Mouse (Mus musculus) forebrain, postnatal 0 days (tissue): ENCODE measurements around the gene Uggt1. TPM values are rescaled to one million over a fixed set of nuclear protein-coding genes. Genes with fewer than 3 reads are reported as not detected.

Experiments
- ATAC-seq: fragments of 200-750 bp; cut with Nextera tagmentation; 2 replicates; pipeline ENCODE4 v1.8.0; 2017; ENCODE audit warnings: mild to moderate bottlenecking, moderate library complexity
- DNase-seq: peaks from one replicate; pipeline ENCODE4 v3.0.0-alpha.2; 2015
- H3K27ac ChIP-seq: fragments of 300-500 bp; sonication (generic); 2 replicates; pipeline ENCODE4 v1.5.1; 2014; ENCODE audit warnings: low read depth, mild to moderate bottlenecking, antibody characterized with exemption, low read length, moderate library complexity, mixed read lengths
- H3K27me3 ChIP-seq: fragments of 300-500 bp; sonication (generic); 2 replicates; pipeline ENCODE4 v1.6.1; 2014; ENCODE audit warnings: mild to moderate bottlenecking, low read length, mixed read lengths; ENCODE audit not compliant: insufficient read depth
- H3K36me3 ChIP-seq: fragments of 300-500 bp; sonication (generic); 2 replicates; pipeline ENCODE4 v1.6.1; 2014; ENCODE audit warnings: mild to moderate bottlenecking, moderate library complexity; ENCODE audit not compliant: insufficient read depth
- H3K4me1 ChIP-seq: fragments of 300-500 bp; sonication (generic); 2 replicates; pipeline ENCODE4 v1.6.1; 2014; ENCODE audit warnings: antibody characterized with exemption; ENCODE audit not compliant: insufficient read depth
- H3K4me2 ChIP-seq: fragments of 300-500 bp; sonication (generic); 2 replicates; pipeline ENCODE4 v1.6.1; 2014; ENCODE audit warnings: low read depth, mild to moderate bottlenecking, moderate library complexity
- H3K4me3 ChIP-seq: fragments of 300-500 bp; sonication (generic); 2 replicates; pipeline ENCODE4 v1.5.1; 2014; ENCODE audit warnings: low read depth, low read length, mixed read lengths
- H3K9ac ChIP-seq: fragments of 300-500 bp; sonication (generic); 2 replicates; pipeline ENCODE4 v1.6.1; 2014; ENCODE audit warnings: mild to moderate bottlenecking
- H3K9me3 ChIP-seq: fragments of 300-500 bp; sonication (generic); 2 replicates; pipeline ENCODE4 v1.6.1; 2016; ENCODE audit warnings: low read length
- CTCF ChIP-seq: sonication (generic); IDR thresholded peaks from 2 replicates; pipeline ENCODE4 v1.5.1; 2016; ENCODE audit warnings: antibody characterized with exemption, control low read depth, low read depth
- WGBS: fragments of 180-500 bp; shearing (Covaris S2); extraction: QIAGEN DNeasy Blood & Tissue Kit; methylation state at CpG from one replicate; pipeline ENCODE4 v1.1.7; 2014; 5-methylcytosine and 5-hydroxymethylcytosine counted together
- polyA plus RNA-seq: library from polyadenylated mRNA; unstranded; fragments of >200 nt; fragmentation: Nextera tagmentation; extraction: Ambion mirVana; gene quantifications from 2 replicates; pipeline ENCODE4 v1.2.1, GENCODE M21; 2015
- total RNA-seq: library from RNA; depleted of rRNA; stranded (reverse); fragments of >200 nt; gene quantifications from 2 replicates; pipeline ENCODE4 v1.2.3, GENCODE M21; 2014; rRNA removed

Gene Uggt1
- total RNA-seq (38.6 and 54.1 TPM in 2 replicates), polyA plus RNA-seq (19.2 and 24.5 TPM in 2 replicates)

- no peak for TF ChIP-seq CTCF
- peak within 1 kb of the TSS; percentile 80 for H3K9ac ChIP-seq
- peak within 1 kb of the TSS; percentile 79 for H3K27ac ChIP-seq
- 2% methylated on average over 46 of the region's 49 CpGs for WGBS
- peak within 1 kb of the TSS; percentile 80 for H3K4me3 ChIP-seq
- H3K9me3 ChIP-seq: no peaks in the 10 kb centered on the region
- peaks cover 9% of the 10 kb centered on the region; the same call in 1 of the 2 replicates for H3K4me1 ChIP-seq
- H3K27me3 ChIP-seq: no peaks in the 10 kb centered on the region
- DNase-seq (peak; percentile 94), ATAC-seq (peak; percentile 99)
- no peaks in the 10 kb centered on the region for H3K36me3 ChIP-seq
- peak within 1 kb of the TSS; percentile 69 for H3K4me2 ChIP-seq
Observed at GRCm38 (mm10) chr1:36244058-36244827, at the start of gene Uggt1. Gene Uggt1 (minus strand): TSS chr1:36244720.

GRCm38 (mm10) chr1:36293470-36293869, 49.0 kb upstream of the Uggt1 start:
- DNase-seq: no peak
- Histone ChIP-seq H3K27ac (no peak overlapping the region), H3K9ac (no peak overlapping the region), H3K4me1 (no peaks in the 10 kb centered on the region), H3K4me2 (no peak overlapping the region), H3K9me3 (no peaks in the 10 kb centered on the region), H3K27me3 (no peaks in the 10 kb centered on the region), H3K36me3 (no peaks in the 10 kb centered on the region), H3K4me3 (no peak overlapping the region)
- 92% methylated on average over 8 of the region's 8 CpGs for WGBS
- ATAC-seq: no peak
- no peak for TF ChIP-seq CTCF

GRCm38 (mm10) chr1:36281849-36282248, 37.3 kb upstream of the Uggt1 start:
- Histone ChIP-seq H3K9ac (no peak overlapping the region), H3K4me3 (no peak overlapping the region), H3K27ac (no peak overlapping the region), H3K4me2 (no peak overlapping the region), H3K4me1 (no peaks in the 10 kb centered on the region), H3K36me3 (no peaks in the 10 kb centered on the region), H3K27me3 (no peaks in the 10 kb centered on the region), H3K9me3 (no peaks in the 10 kb centered on the region)
- no peak for DNase-seq
- ATAC-seq: no peak
- 94% methylated on average over 6 of the region's 6 CpGs for WGBS
- TF ChIP-seq CTCF: no peak

GRCm38 (mm10) chr1:36280938-36281337, 36.4 kb upstream of the Uggt1 start:
- H3K27ac ChIP-seq: no peak overlapping the region
- DNase-seq (no peak), ATAC-seq (no peak)
- H3K36me3 ChIP-seq: no peaks in the 10 kb centered on the region
- 79% methylated on average over 3 of the region's 3 CpGs for WGBS
- H3K4me1 ChIP-seq: no peaks in the 10 kb centered on the region
- no peak for TF ChIP-seq CTCF
- no peak overlapping the region for H3K4me3 ChIP-seq
- H3K9me3 ChIP-seq: no peaks in the 10 kb centered on the region
- no peaks in the 10 kb centered on the region for H3K27me3 ChIP-seq
- no peak overlapping the region for H3K4me2 ChIP-seq
- H3K9ac ChIP-seq: no peak overlapping the region

GRCm38 (mm10) chr1:36279202-36279601, 34.7 kb upstream of the Uggt1 start:
- Histone ChIP-seq H3K9ac (no peak overlapping the region), H3K4me3 (no peak overlapping the region), H3K27me3 (no peaks in the 10 kb centered on the region), H3K4me2 (no peak overlapping the region), H3K4me1 (no peaks in the 10 kb centered on the region), H3K9me3 (no peaks in the 10 kb centered on the region), H3K36me3 (no peaks in the 10 kb centered on the region), H3K27ac (no peak overlapping the region)
- peak; percentile 78 for DNase-seq
- peak; percentile 79 for TF ChIP-seq CTCF
- ATAC-seq: peak; percentile 53; the same call in 1 of the 2 replicates
- 16% methylated on average over 3 of the region's 3 CpGs for WGBS

GRCm38 (mm10) chr1:36277267-36278060, 32.9 kb upstream of the Uggt1 start:
- no peaks in the 10 kb centered on the region for H3K9me3 ChIP-seq
- H3K36me3 ChIP-seq: no peaks in the 10 kb centered on the region
- H3K27ac ChIP-seq: no peak overlapping the region
- 20% methylated on average over 7 of the region's 7 CpGs for WGBS
- DNase-seq (peak; percentile 61), ATAC-seq (no peak)
- TF ChIP-seq CTCF: peak; percentile 77
- H3K4me3 ChIP-seq: no peak overlapping the region
- H3K4me2 ChIP-seq: no peak overlapping the region
- H3K27me3 ChIP-seq: no peaks in the 10 kb centered on the region
- no peak overlapping the region for H3K9ac ChIP-seq
- no peaks in the 10 kb centered on the region for H3K4me1 ChIP-seq
